Mouse (Mus musculus): ENCODE measurements around the gene Fgr.

DNA sequence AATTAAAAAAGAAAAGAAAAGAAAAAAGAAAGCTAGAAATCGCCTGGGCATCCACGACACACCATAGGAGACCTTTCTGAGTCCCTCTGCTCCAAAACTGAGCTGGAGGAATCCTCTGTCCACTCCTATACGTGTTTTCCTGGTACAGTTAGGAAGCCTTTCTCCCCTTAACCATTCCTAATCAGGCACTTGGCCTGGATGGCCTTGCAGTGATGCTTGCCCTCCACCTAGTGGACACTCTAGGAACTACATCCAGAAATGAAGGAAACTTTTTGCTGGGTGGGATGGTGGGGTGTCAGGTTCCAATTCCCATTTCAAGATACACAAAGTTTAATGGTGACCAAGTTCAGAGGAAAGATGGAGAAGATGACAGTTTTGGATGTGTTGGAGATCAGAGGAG, 31.3 kb downstream of the Fgr start:
- TF ChIP-seq CTCF (IDR thresholded peaks at IDR 0.05; ENCODE audit: low read depth) (peak; percentile 100), EP300 (IDR thresholded peaks at IDR 0.05; ENCODE audit: low read depth) (no peak)

Data from heart, postnatal 0 days (tissue).